Mouse (Mus musculus): ENCODE measurements around the gene Gm26727.

DNA sequence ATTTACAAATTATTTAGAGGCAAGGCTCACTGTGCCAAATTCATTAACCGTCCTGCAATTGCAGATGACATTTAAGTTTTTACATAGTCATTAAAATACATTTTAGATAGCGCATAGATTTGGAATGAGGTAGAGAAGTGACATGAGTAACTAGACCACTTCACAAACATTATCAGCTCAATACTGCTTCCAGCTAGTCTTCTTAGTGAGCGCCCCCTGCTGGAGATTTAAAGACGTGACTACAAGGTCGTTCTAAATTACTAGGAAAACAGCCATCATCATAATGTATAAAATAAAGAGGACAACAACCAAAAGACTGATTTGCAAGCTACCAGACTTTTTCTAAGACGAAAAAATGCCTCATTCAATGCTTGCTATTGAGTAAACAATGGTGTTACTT, 44.8 kb upstream of the Gm26727 start:
- TF ChIP-seq GATA1 (IDR thresholded peaks at IDR 0.05; ENCODE audit: borderline replicate concordance, low read length) (no peak), FLI1 (IDR thresholded peaks at IDR 0.05; ENCODE audit: low read length) (no peak)

Data from megakaryocyte, embryonic 14.5 days (primary cell).